Mouse (Mus musculus) stomach, embryonic 14.5 days (tissue): Measurements from ENCODE around the gene Gm9. TPM values are rescaled to one million over a fixed set of nuclear protein-coding genes. Genes with fewer than 3 reads are reported as not detected.
A peak's percentile ranks its signal among the peaks of the same experiment; 100 is the strongest.
"Not testable (repeated sequence)": the region's sequence is repeated elsewhere in the genome, so short reads cannot be mapped to it uniquely, and the experiment has no call there.

Experiments used
- ATAC-seq: fragments of 200-750 bp; cut with Nextera tagmentation; 2 replicates; pipeline ENCODE4 v1.8.0; 2017; ENCODE audit warnings: low read depth, moderate TSS enrichment; ENCODE audit not compliant: insufficient number of reproducible peaks, insufficient read depth, low FRiP score
- H3K27ac ChIP-seq: fragments of 300-500 bp; sonication (generic); 2 replicates; pipeline ENCODE4 v1.5.1; 2014; ENCODE audit warnings: mild to moderate bottlenecking, low read length, moderate library complexity, mixed read lengths
- H3K27me3 ChIP-seq: fragments of 300-500 bp; sonication (generic); 2 replicates; pipeline ENCODE4 v1.6.1; 2014; ENCODE audit warnings: low read length, control low read depth, mixed read lengths; ENCODE audit not compliant: control insufficient read depth, insufficient read depth
- H3K36me3 ChIP-seq: fragments of 300-500 bp; sonication (generic); 2 replicates; pipeline ENCODE4 v1.6.1; 2014; ENCODE audit warnings: mild to moderate bottlenecking, control low read depth, low read length, moderate library complexity, mixed read lengths; ENCODE audit not compliant: control insufficient read depth, insufficient read depth
- H3K4me1 ChIP-seq: fragments of 300-500 bp; sonication (generic); 2 replicates; pipeline ENCODE4 v1.6.1; 2014; ENCODE audit warnings: low read length, control low read depth, mixed read lengths; ENCODE audit not compliant: control insufficient read depth, insufficient read depth
- H3K4me2 ChIP-seq: fragments of 300-500 bp; sonication (generic); replicated peaks from 2 replicates; pipeline ENCODE4 v1.6.1; 2014; ENCODE audit warnings: low read depth, low read length, control low read depth
- H3K4me3 ChIP-seq: fragments of 300-500 bp; sonication (generic); 2 replicates; pipeline ENCODE4 v1.5.1; 2014; ENCODE audit warnings: low read depth, low read length, control low read depth
- H3K9ac ChIP-seq: fragments of 300-500 bp; sonication (generic); replicated peaks from 2 replicates; pipeline ENCODE4 v1.6.1; 2014; ENCODE audit warnings: low read depth, mild to moderate bottlenecking, control low read depth, low read length, moderate library complexity, mixed read lengths
- H3K9me3 ChIP-seq: fragments of 300-500 bp; sonication (generic); 2 replicates; pipeline ENCODE4 v1.6.1; 2016; ENCODE audit warnings: low read depth, low read length, control low read depth; ENCODE audit not compliant: control insufficient read depth
- WGBS: fragments of 180-500 bp; shearing (Covaris S2); extraction: QIAGEN DNeasy Blood & Tissue Kit; methylation state at CpG from one replicate; pipeline ENCODE4 v1.1.7; 2014; 5-methylcytosine and 5-hydroxymethylcytosine counted together
- polyA plus RNA-seq: library from polyadenylated mRNA; unstranded; fragments of >200 nt; fragmentation: Nextera tagmentation; extraction: Ambion mirVana; gene quantifications from 2 replicates; pipeline ENCODE4 v1.2.1, GENCODE M21; 2014

The Gm9 gene
- not detected in 2 replicates for polyA plus RNA-seq

DNA sequence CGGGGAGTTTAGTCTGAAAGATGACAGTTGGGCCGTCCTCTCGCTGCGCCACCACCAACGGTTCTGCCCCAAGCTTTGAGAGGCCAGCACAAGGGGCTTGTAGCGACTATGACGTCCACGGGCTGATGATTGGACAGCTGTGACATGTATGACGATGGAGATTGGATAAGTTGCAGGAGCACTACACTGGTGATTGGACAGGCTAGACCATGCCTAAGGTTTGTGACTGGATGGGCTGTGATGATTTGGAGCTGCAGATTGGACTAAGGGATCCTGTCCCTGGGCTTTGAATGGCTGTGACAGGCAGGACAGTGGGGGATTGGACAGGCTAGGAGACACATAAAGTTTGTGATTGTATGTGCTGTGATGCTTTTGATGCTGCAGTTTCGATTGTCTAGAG lies at the start of gene Gm9:
TSS of gene Gm9 (minus strand) at position 101 of the 400 bp plus-strand sequence.
- H3K36me3 ChIP-seq = no peaks in the 10 kb centered on the region
- ATAC-seq = no peak
- no peak within 1 kb of the TSS for H3K4me2 ChIP-seq
- no peaks in the 10 kb centered on the region for H3K27me3 ChIP-seq
- H3K4me3 ChIP-seq = no peak within 1 kb of the TSS
- no peaks in the 10 kb centered on the region for H3K4me1 ChIP-seq
- no peak within 1 kb of the TSS for H3K27ac ChIP-seq
- no peak within 1 kb of the TSS for H3K9ac ChIP-seq
- H3K9me3 ChIP-seq = no peaks in the 10 kb centered on the region
- WGBS = 81% methylated on average over 10 of the region's 10 CpGs

DNA sequence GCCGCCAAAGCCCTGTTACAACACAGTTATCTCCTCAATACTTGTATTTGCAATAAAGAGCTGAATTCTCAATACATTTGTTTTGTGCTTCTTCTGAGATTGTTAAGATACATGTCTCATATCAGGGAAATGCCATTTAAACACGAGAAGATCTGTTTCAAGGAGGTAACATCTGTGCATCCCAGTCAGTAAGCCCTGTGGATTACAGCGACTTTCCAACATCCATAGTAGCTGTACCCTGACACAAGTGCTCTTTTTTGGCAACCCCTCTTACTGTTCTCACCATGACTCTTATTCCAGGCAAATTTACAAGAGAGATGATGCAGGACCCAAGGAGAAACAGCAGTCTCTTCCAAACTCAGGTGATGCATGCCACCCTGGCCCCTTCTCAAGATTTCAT lies 38.8 kb upstream of the Gm9 start, which contains the start of gene Rhox3a:
TSS of gene Rhox3a (plus strand) at position 301 of the 400 bp plus-strand sequence.
- H3K4me2 ChIP-seq, ATAC-seq, H3K4me1 ChIP-seq, H3K9ac ChIP-seq, H3K4me3 ChIP-seq, H3K27ac ChIP-seq, H3K27me3 ChIP-seq, H3K9me3 ChIP-seq, H3K36me3 ChIP-seq: not testable (repeated sequence)
- WGBS = 75% methylated on average over 1 of the region's 3 CpGs

DNA sequence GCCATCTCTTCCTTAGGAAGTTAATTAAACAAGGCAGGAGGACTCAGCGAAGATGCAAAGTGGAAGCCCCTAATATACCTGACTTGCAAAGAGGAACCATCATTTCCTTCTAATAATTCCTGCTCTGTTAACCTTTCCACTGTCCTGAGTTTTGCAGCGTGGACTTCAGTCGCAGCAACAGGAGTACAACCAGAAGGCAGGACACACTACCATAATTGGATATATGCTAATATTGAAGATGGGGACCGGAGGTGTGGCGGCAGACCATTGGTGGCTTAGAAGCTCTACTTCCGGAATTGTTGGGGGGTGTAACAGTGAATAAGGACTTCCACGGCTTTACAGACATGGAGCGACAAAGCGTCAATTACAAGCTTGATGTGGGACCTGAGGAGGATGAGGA lies 33.8 kb upstream of the Gm9 start, which contains the start of gene Rhox2a:
TSS of gene Rhox2a (plus strand) at position 301 of the 400 bp plus-strand sequence.
- H3K4me2 ChIP-seq, H3K4me3 ChIP-seq, H3K9ac ChIP-seq, H3K27me3 ChIP-seq, H3K36me3 ChIP-seq, H3K9me3 ChIP-seq, H3K27ac ChIP-seq, ATAC-seq, H3K4me1 ChIP-seq: not testable (repeated sequence)
- no CpG with 5 or more reads among the region's 9 CpGs for WGBS

DNA sequence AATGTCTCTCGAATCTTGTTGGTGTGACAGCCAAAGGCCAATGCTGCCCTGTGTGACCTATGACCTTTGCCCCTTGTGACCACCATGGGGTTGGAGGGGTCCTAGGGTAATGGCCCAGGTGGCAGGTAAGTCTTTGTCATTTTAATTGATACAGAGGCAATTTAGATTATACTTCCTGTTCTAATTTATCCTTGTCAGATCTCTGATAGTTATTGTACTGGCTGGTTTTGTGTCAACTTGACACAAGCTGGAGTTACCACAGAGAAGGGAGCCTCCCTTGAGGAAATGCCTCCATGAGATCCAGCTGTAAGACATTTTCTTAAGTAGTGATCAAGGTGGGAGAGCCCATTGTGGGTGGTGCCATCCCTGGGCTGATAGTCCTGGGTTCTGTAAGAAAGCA lies 11.3 kb upstream of the Gm9 start, which contains the start of gene Rhox1:
TSS of gene Rhox1 (minus strand) at position 101 of the 400 bp plus-strand sequence.
- ATAC-seq, H3K27ac ChIP-seq, H3K36me3 ChIP-seq, H3K4me1 ChIP-seq, H3K27me3 ChIP-seq, H3K4me2 ChIP-seq, H3K9me3 ChIP-seq, H3K4me3 ChIP-seq, H3K9ac ChIP-seq: not testable (repeated sequence)
- 67% methylated on average over 1 of the region's 1 CpGs for WGBS

DNA sequence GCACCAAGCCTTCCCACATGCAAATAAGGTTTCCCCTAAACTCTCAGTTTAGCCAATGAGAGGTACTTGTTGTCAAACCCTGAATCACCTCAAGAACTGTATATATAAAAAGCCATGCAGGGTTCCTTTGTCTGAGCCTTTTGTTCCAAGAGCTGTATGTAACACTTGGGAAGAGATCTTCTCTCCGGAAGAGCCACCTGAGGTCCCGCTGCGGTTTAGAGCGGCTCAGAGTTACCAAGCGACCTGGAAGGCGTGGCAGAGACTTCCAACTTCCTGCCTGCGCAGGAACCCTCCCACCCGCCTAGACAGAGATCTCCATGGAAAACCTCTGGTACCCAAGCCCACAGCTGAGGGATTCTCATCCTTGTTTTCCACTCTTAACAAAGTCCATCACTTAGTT lies 12.2 kb downstream of the Gm9 start:
- Histone ChIP-seq H3K27me3 (no peaks in the 10 kb centered on the region), H3K36me3 (no peaks in the 10 kb centered on the region), H3K27ac (no peak overlapping the region), H3K9ac (no peak overlapping the region), H3K4me3 (no peak overlapping the region), H3K9me3 (no peaks in the 10 kb centered on the region), H3K4me1 (no peaks in the 10 kb centered on the region), H3K4me2 (no peak overlapping the region)
- no peak for ATAC-seq
- 55% methylated on average over 8 of the region's 8 CpGs for WGBS

DNA sequence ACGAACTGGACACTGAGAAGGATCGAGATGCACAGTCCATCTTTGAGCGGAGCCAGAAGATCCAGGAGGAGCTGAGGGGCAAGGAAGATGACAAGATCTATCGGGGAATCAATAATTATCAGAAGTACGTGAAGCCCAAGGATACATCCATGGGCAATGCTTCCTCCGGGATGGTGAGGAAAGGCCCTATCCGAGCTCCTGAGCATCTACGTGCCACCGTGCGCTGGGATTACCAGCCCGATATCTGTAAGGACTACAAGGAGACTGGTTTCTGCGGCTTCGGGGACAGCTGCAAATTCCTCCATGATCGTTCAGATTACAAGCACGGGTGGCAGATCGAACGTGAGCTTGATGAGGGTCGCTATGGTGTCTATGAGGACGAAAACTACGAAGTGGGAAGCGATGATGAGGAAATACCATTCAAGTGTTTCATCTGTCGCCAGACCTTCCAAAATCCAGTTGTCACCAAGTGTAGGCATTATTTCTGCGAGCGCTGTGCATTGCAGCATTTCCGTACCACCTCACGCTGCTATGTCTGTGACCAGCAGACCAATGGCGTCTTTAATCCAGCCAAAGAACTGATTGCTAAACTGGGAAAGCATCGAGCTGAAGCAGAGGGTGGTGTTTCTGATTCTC lies 19.0 kb downstream of the Gm9 start:
- H3K4me1 ChIP-seq = no peaks in the 10 kb centered on the region
- peak overlapping the region; percentile 52; the same call in 1 of the 2 replicates for H3K9ac ChIP-seq
- H3K36me3 ChIP-seq = no peaks in the 10 kb centered on the region
- 23% methylated on average over 28 of the region's 28 CpGs for WGBS
- H3K27me3 ChIP-seq = no peaks in the 10 kb centered on the region
- H3K9me3 ChIP-seq = no peaks in the 10 kb centered on the region
- ATAC-seq = peak; percentile 6; the same call in 1 of the 2 replicates
- peak overlapping the region; percentile 49 for H3K4me2 ChIP-seq
- H3K4me3 ChIP-seq = peak overlapping the region; percentile 45
- no peak overlapping the region for H3K27ac ChIP-seq

DNA sequence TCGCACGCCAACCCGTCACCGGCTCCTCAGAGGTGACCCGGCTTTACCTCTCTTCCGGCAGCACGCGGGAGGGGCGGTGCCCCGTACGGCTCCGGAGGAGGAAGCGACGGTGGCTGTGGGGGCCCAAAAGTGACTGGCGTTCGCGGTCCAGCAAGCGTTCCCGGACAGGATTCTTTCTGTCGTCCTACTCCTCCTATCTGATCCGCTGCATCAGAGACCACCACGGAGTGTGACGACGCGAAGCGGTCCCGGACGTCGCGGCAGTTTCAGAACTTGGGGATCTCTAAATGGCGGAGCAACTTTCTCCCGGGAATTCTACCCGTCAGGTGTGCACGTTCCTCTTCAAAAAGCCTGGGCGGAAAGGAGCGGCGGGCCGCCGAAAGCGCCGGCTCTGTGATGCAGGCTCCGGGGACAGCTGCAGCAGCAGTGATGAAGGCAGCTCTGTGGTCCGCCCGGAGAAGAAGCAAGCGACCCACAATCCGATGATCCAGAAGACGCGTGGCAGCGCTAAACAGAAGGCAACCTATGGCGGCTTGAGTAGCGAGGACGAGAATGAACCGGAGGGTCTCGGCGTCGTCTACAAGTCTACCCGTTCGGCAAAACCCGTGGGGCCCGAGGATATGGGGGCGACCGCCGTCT lies 19.6 kb downstream of the Gm9 start, which contains the start of the genes Ndufa1 and Rnf113a1:
TSS of gene Ndufa1 (minus strand) at position 59 of the 639 bp plus-strand sequence.
TSS of gene Rnf113a1 (plus strand) at position 141 of the 639 bp plus-strand sequence.
- Histone ChIP-seq H3K36me3 (no peaks in the 10 kb centered on the region), H3K27me3 (no peaks in the 10 kb centered on the region), H3K4me2 (peak within 1 kb of the TSS; percentile 49), H3K4me1 (no peaks in the 10 kb centered on the region), H3K27ac (no peak within 1 kb of the TSS), H3K9ac (peak within 1 kb of the TSS; percentile 52), H3K9me3 (no peaks in the 10 kb centered on the region), H3K4me3 (peak within 1 kb of the TSS; percentile 45)
- ATAC-seq = peak; percentile 87
- WGBS = 18% methylated on average over 63 of the region's 63 CpGs

DNA sequence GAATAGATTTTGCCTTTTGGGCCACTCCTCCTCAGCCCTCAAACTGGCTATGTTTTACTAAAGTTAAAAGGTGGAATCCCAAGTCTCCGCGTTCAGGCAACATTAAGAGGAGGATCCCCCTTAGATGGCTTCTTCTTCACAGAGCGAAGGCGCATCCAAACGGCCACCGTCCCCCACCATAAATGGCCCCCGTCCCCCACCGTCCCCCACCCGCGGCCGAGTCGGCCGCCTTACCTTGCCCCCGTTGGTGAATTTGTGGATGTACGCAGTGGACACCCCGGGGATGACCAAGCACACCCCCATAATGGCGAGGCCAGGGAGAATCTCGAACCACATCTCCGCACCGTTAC lies 20.1 kb downstream of the Gm9 start:
- Histone ChIP-seq H3K27me3 (no peaks in the 10 kb centered on the region), H3K4me2 (peak overlapping the region; percentile 49), H3K9ac (peak overlapping the region; percentile 33; the same call in 1 of the 2 replicates), H3K9me3 (no peaks in the 10 kb centered on the region), H3K4me1 (no peaks in the 10 kb centered on the region), H3K36me3 (no peaks in the 10 kb centered on the region), H3K4me3 (peak overlapping the region; percentile 45), H3K27ac (no peak overlapping the region)
- 21% methylated on average over 20 of the region's 20 CpGs for WGBS
- ATAC-seq = peak; percentile 57; the same call in 1 of the 2 replicates
